Mouse (Mus musculus) left cerebral cortex, adult 18-20 months (tissue): ENCODE measurements around the gene Eipr1. TPM values are rescaled to one million over a fixed set of nuclear protein-coding genes. Genes with fewer than 3 reads are reported as not detected.

Source experiments
- DNase-seq, 2 experiments: peaks; one replicate each; pipeline ENCODE4 v3.0.0; 2021 to 2022; ENCODE audit warnings: low spot score in 2 of 2, mixed read lengths in 1 of 2
- total RNA-seq, 2 experiments: library from RNA; stranded (reverse); gene quantifications; 2 replicates each; pipeline ENCODE4 v1.2.3; 2021

The Eipr1 gene
- total RNA-seq, 2 experiments from 2014 or later = 60.2 to 66.6 TPM

DNA sequence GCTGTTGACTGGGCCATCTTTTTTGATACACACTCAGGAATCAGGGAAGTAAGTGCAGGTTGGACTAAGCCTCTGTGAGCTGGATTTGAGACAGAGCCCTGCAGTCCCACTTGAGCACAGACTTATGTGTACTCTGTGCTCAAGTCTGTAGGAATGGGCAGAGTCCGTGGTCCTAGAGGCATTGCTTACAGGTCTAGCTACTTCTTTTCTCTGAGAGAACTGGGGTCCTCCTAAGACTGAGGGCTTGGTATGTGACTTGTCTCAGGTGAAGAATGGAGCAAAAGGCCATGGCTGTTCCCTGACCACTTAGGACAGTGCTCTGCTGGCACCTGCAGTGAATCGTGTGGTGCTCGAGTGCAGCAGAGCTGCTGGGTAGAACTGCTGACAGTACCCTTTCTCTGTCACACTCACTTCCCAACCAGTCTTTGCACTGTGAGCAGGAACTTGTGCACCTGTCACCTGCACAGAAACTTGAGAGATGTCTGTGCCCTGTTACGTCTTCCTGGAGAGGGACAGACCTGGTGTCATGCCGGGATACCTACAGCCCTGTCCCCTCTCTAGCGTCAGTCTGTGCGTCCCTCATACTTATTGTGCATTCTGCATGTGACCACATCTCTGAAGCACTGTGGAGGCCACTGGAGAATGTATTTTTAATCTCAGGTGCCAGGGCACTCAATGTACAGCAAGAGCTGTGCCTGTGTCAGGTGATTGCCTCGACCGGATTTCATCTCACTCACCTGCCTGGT is 65.3 kb downstream of the Eipr1 start:
- DNase-seq = no peak

GRCm38 (mm10) chr12:28817427-28817752 is 65.8 kb downstream of the Eipr1 start:
- DNase-seq = peak in 1 of 2 experiments; percentile 52

- DNase-seq = no peak
These were observed 66.3 kb downstream of the Eipr1 start for GRCm38 (mm10) chr12:28817891-28818290.

GRCm38 (mm10) chr12:28823518-28823917 is 71.9 kb downstream of the Eipr1 start:
- no peak for DNase-seq

- no peak for DNase-seq
These were observed 77.9 kb downstream of the Eipr1 start for GRCm38 (mm10) chr12:28829502-28829901.

GRCm38 (mm10) chr12:28830471-28830870 is 78.9 kb downstream of the Eipr1 start:
- no peak for DNase-seq

DNA sequence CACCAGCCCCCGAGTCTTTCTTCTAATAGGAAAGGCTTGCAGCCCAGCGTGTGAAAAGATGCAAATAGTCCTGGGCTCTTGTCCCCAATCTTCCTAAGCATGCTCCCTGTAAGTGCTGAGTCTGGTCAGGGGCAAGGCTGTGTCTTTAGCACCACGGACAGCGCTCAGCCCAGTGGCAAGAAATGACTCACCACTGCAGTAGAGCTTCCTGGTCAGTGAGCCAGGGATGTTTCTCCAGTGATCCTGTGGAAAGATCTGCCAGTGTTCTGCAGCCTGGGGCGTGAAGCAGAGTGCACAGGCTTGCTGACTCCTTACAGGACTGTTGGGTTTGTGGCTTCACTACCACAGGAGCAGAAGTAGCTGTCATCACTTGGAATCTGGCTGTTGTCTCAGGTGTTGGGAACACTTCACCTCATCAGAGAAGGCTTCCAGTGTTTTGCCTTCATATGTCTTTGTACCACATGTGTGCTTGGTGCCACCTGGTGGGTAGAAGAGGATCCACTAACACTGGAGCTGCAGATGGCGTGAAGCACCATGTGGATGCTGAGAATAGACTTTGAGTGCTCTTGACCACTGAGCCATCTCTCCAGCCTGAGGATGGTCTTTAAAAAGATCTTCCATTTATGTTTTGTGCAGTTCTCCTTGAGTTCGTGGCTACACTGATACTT is 79.6 kb downstream of the Eipr1 start:
- DNase-seq = peak; percentile 59 to 60

DNA sequence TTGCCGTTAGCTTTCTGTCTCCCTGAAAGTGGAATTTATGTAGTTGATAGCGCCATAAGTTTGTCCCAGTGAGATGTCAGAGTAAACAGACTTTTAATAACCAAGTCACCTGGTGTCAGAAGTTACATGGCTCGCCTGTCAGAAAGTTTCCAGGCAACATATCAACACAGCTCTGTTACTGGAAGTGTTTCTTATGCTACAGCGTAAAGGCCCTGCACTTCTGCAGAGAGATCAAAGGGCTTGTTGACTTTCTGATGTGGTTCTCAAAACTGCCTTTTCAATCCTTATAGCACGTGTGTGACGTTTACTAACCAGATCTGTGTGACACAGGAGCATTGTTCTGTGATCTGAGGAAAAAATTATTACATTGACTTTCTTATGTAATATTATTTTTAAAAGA is 82.7 kb downstream of the Eipr1 start:
- no peak for DNase-seq

- no peak for DNase-seq
These were observed 84.1 kb downstream of the Eipr1 start for GRCm38 (mm10) chr12:28835683-28836082.

- DNase-seq = peak in 1 of 2 experiments; percentile 39
These were observed 86.7 kb downstream of the Eipr1 start for GRCm38 (mm10) chr12:28838268-28838667.

DNA sequence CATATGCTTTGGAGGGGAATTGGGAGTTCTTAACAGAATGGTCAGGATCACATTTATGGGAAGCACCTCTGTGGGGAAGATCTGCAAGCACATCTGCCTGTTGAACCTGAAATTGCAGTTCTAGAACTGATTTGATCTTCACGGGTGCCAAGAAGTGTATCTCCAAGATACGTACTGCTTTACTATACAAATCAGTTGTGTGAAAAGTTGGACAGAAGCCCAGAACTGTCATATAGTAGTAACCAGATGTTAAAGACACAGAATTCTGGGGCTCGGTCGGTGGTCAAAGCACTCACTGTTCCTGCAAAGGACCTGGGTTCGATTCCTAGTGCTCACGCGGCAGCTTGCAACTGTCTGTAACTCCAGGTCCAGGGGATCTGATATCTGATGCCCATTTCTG is 87.4 kb downstream of the Eipr1 start:
- DNase-seq = no peak

DNA sequence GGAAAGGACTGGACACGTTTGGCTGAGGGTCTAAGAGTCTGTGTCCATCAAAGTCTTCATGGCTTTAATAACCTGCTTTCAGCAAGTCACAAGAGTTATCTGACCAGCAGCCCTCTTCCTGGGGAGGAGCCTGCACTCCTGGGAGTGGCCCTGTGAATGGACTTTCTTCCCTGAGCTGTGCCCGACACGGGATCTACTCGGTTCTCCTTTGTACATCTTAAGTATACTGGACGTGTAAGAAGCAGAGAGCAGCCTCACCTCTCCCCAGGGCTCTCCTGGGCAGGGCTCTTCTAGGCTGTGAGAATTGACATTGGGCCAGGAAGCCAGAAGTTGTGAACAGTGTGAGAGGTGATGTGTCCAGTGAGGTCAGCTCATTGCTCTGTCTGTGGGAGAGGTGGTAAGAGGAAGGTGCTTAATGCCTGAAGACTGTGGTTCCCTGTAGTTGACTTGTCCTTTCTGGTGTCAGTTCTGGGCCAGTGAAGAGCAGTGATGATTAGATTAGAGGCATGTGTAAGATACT is 89.6 kb downstream of the Eipr1 start:
- DNase-seq = no peak

- no peak for DNase-seq
These were observed 94.2 kb downstream of the Eipr1 start for GRCm38 (mm10) chr12:28845811-28846210.

- DNase-seq = no peak
These were observed 95.8 kb downstream of the Eipr1 start for GRCm38 (mm10) chr12:28847401-28847800.

DNA sequence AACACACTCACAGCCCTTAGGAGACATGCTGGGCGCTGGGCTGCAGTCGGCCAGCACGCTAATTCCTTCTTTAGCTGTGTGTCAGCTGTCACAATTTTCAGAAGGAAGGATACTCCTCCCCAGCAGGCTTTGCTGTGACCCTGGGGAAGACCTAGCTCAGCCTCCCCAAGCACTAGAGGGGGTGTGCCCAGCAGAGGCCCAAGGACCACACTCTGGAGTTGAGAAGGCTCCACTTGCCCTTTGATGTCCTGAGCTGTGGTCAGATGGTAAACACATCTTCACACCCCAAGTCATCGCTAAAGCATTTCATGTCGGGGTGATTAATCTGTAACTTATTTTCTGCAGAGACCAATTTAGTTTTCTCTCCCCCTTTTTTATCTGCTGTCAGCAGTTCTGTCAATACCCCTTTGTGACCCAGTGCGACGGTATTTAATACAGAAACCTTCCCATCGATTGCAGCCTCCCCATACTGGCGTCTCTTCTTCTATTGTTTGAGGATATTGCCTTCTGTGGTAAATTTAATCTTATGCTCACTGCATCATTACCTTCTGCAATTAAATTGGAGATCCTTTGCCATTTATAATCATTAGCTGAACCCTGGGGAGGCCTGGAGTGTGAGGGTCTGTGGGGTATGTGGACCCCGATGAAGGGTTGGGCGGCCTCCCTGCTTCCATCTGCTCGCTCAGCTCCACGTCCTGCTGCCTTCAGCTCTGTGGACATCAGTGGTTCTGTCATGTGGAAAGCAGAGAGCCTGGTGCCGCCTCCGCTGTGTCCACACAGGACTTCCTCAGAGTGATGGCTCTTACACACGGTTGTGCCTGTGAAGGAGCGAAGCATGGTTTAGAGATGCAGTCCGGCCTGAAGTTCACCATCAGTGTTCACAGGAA is 97.4 kb downstream of the Eipr1 start:
- no peak for DNase-seq

DNA sequence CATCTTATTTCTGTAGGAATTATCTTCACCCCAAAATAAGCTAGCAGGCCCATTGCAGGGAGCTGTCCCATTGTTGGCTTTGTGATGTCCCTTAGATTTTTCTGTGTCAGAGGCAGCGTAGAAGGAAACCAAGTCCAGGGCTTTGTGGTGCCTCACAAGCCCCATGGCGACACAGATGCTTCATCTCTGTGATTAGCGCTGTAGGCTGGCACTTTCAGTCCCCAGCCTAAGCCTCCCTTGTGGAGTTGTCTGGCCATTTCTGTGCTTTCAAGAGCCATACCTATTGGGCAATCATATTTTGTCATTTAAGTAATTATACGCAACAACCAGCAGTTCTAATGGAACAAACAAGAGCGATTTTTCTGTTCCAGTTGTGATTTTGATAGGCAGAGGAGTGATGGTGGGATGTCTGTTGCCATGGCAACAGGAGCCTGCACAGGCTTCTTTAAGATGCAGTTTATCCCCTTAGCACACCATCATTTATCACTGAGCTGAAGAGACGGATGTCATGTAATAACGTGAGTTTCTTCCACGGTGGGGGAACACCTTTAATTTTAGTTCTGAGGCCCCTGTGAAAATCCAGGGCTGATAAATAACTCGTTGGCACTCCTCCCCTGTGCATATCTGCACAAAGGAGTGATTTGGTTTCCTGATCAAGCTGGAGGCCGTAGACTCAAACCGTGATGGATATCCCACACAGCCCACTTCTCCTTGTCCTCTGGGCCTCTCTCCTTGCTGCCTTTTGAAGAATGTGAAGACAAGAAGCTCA is 108.1 kb downstream of the Eipr1 start:
- no peak for DNase-seq

DNA sequence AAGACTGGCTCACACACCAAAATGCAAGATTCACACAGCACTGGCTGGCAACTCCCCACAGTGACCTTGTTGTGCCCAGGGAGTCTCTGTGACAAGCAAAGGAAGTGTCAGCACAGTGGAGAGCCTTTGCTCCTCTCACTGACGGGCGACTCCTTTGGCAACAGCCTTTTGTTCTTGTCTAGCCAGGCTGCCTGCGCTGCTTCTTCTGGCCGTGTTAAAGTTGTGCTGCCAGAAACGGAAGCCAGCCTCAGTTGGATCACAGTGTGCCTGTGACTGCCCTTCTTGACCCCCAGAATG is 108.6 kb downstream of the Eipr1 start:
- DNase-seq = no peak

DNA sequence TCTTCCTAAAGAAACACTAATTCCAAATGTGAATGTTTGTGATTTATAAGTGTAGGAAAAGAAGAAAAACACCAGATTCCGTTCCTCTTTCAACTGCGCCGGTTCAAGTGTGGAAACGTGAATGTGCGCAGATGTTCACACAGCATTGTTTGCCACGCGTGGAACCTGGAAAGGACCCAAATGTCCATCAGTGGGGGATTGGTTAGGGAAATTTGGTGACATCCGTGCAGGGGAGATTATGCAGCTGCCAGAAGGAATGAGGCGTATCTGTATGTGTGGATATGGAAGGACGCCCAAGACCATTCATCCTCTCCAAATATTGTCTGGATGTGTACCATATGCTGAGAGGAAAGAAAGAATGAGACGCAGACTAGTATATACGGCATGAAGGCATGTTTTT is 111.7 kb downstream of the Eipr1 start:
- DNase-seq = peak in 1 of 2 experiments; percentile 28

GRCm38 (mm10) chr12:28866121-28866520 is 114.5 kb downstream of the Eipr1 start:
- no peak for DNase-seq

- peak in 1 of 2 experiments; percentile 33 for DNase-seq
These were observed 117.2 kb downstream of the Eipr1 start for GRCm38 (mm10) chr12:28868794-28869193.

DNA sequence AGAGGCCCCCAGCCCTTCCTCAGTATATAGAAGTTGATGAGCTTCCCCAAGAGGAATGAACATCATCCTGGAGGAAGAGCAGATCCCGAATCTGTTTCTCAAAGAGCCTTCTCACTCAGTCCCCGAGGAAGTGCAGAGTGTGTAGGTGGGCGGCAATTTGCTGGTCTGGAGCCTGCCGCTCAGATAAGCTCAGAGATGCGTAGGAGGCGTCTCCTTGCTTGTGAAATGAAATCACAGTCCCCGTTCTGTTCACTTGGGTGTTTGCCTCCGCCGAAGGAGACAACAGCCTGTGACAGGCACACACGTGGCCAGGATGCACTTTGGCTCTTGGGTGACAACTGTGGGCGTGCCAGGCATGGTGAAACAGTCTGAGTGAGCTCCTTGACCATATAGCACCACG is 120.7 kb downstream of the Eipr1 start:
- DNase-seq = peak; percentile 80 to 88
